Mouse (Mus musculus): ENCODE data around the gene Apbb1.

- TF ChIP-seq ZNF384 (IDR thresholded peaks at IDR 0.05; ENCODE audit: low read depth, low read length) (no peak), HCFC1 (IDR thresholded peaks at IDR 0.05; ENCODE audit: borderline replicate concordance, insufficient read depth, low read length) (no peak), MAFK (IDR thresholded peaks at IDR 0.05; ENCODE audit: insufficient read depth, low read depth, low read length) (no peak)
Observed at GRCm38 (mm10) chr7:105621053-105621452, 39.6 kb upstream of the Apbb1 start.
